Mouse (Mus musculus): ENCODE data around the gene Rfc3.
"Not testable (repeated sequence)": the region's sequence is repeated elsewhere in the genome, so short reads cannot be mapped to it uniquely, and the experiment has no call there.

Rfc3 gene

GRCm38 (mm10) chr5:151650700-151651410, at the start of gene Rfc3:
Rfc3 (minus strand) TSS chr5:151651242.
- DNase-seq (ENCODE audit: low spot score), result peak; percentile 96

GRCm38 (mm10) chr5:151693636-151694035, 42.6 kb upstream of the Rfc3 start:
- not testable (repeated sequence) for DNase-seq (ENCODE audit: low spot score)

- peak; percentile 81 for DNase-seq (ENCODE audit: low spot score)
Measured at GRCm38 (mm10) chr5:151686606-151687525, 35.8 kb upstream of the Rfc3 start.

GRCm38 (mm10) chr5:151662207-151662606, 11.2 kb upstream of the Rfc3 start:
- no peak for DNase-seq (ENCODE audit: low spot score)

- DNase-seq (ENCODE audit: low spot score), result no peak
Measured at GRCm38 (mm10) chr5:151651411-151651784, 356 bp upstream of the Rfc3 start.

GRCm38 (mm10) chr5:151644845-151645244, 6.2 kb downstream of the Rfc3 start:
- DNase-seq (ENCODE audit: low spot score), result no peak

- no peak for DNase-seq (ENCODE audit: low spot score)
Measured at GRCm38 (mm10) chr5:151642867-151643266, 8.2 kb downstream of the Rfc3 start.

GRCm38 (mm10) chr5:151642102-151642501, 8.9 kb downstream of the Rfc3 start:
- DNase-seq (ENCODE audit: low spot score), result no peak

- no peak for DNase-seq (ENCODE audit: low spot score)
Measured at GRCm38 (mm10) chr5:151605921-151606320, 45.1 kb downstream of the Rfc3 start, which contains the start of gene Vmn2r18. Vmn2r18 (minus strand) TSS chr5:151606021.

- no peak for DNase-seq (ENCODE audit: low spot score)
Measured at GRCm38 (mm10) chr5:151601696-151602095, 49.3 kb downstream of the Rfc3 start.

All from lung, postnatal 25 days (tissue).